Mouse (Mus musculus) heart, embryonic 13.5 days (tissue): Measurements from ENCODE around the gene Slc43a1. TPM values are rescaled to one million over a fixed set of nuclear protein-coding genes. Genes with fewer than 3 reads are reported as not detected.

Experiments used
- ATAC-seq: fragments of 200-750 bp; cut with Nextera tagmentation; 2 replicates; pipeline ENCODE4 v1.8.0; 2017; ENCODE audit warnings: moderate TSS enrichment; ENCODE audit not compliant: insufficient number of reproducible peaks, low FRiP score, low TSS enrichment; ENCODE audit errors: extremely low read depth
- H3K27ac ChIP-seq: fragments of 300-500 bp; sonication (generic); replicated peaks from 2 replicates; pipeline ENCODE4 v1.5.1; 2015; ENCODE audit warnings: moderate library complexity, mild to moderate bottlenecking, inconsistent platforms
- H3K27me3 ChIP-seq: fragments of 300-500 bp; sonication (generic); replicated peaks from 2 replicates; pipeline ENCODE4 v1.6.1; 2015; ENCODE audit warnings: mild to moderate bottlenecking, inconsistent platforms
- H3K36me3 ChIP-seq: fragments of 300-500 bp; sonication (generic); 2 replicates; pipeline ENCODE4 v1.6.1; 2015; ENCODE audit warnings: mild to moderate bottlenecking, inconsistent platforms
- H3K4me1 ChIP-seq: fragments of 300-500 bp; sonication (generic); 2 replicates; pipeline ENCODE4 v1.6.1; 2015; ENCODE audit warnings: inconsistent platforms
- H3K4me2 ChIP-seq: fragments of 300-500 bp; sonication (generic); 2 replicates; pipeline ENCODE4 v1.6.1; 2015; ENCODE audit warnings: inconsistent platforms, mild to moderate bottlenecking, moderate library complexity
- H3K4me3 ChIP-seq: fragments of 300-500 bp; sonication (generic); 2 replicates; pipeline ENCODE4 v1.5.1; 2015; ENCODE audit warnings: moderate library complexity, mild to moderate bottlenecking, inconsistent platforms
- H3K9ac ChIP-seq: fragments of 300-500 bp; sonication (generic); 2 replicates; pipeline ENCODE4 v1.6.1; 2015; ENCODE audit warnings: inconsistent platforms, mild to moderate bottlenecking, moderate library complexity
- H3K9me3 ChIP-seq: fragments of 300-500 bp; sonication (generic); 2 replicates; pipeline ENCODE4 v1.6.1; 2016; ENCODE audit warnings: inconsistent platforms
- WGBS: fragments of 180-500 bp; shearing (Covaris S2); methylation state at CpG from one replicate; pipeline ENCODE4 v1.1.7; 2015; ENCODE audit warnings: mixed read lengths; 5-methylcytosine and 5-hydroxymethylcytosine counted together
- polyA plus RNA-seq: library from polyadenylated mRNA; unstranded; fragments of >200 nt; fragmentation: Nextera tagmentation; extraction: Ambion mirVana; gene quantifications from 2 replicates; pipeline ENCODE4 v1.2.1, GENCODE M21; 2015

Slc43a1 gene
- polyA plus RNA-seq, 1 experiment from 2014 or later, result 16.1 TPM

DNA sequence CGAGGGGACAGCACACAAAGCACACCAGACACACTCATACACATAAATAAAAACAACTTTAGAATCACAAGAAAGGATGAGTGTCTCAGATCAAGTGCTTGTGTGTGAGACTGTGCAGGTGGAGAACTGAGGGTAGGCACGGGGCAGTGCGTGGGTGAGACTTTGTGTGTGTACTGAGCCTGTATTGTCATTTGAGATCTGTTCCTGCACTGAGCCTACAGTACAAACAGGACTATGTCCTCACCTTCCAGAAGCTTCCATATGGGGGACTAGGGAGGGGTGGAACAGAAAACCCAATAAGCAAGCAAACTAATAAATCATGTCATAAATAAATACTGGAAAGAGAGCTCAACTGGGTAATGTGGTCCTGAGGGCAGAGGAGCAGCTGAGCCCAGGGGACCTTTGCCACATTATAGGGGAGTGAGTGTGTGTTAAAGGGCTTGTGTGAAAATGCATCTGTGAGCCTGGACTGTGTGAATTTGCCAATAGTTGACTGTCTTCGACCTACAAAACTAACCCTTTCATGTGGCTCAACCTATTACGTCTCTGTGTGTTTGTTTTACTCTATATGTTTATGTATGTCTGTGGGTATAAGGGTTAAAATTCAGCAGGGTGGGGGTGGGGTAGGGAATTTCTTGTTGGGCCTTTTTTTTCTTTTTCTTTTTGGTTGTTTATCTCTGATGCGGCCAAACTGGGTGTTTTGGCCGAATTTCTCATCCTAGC, 11.9 kb downstream of the Slc43a1 start:
- Histone ChIP-seq H3K9ac (peak overlapping the region; percentile 17), H3K9me3 (no peaks in the 10 kb centered on the region), H3K4me1 (peaks cover 40% of the 10 kb centered on the region), H3K27me3 (no peaks in the 10 kb centered on the region), H3K4me2 (peak overlapping the region; percentile 58), H3K27ac (no peak overlapping the region), H3K36me3 (peaks cover 91% of the 10 kb centered on the region), H3K4me3 (no peak overlapping the region)
- 57% methylated on average over 7 of the region's 7 CpGs for WGBS
- ATAC-seq, result no peak

DNA sequence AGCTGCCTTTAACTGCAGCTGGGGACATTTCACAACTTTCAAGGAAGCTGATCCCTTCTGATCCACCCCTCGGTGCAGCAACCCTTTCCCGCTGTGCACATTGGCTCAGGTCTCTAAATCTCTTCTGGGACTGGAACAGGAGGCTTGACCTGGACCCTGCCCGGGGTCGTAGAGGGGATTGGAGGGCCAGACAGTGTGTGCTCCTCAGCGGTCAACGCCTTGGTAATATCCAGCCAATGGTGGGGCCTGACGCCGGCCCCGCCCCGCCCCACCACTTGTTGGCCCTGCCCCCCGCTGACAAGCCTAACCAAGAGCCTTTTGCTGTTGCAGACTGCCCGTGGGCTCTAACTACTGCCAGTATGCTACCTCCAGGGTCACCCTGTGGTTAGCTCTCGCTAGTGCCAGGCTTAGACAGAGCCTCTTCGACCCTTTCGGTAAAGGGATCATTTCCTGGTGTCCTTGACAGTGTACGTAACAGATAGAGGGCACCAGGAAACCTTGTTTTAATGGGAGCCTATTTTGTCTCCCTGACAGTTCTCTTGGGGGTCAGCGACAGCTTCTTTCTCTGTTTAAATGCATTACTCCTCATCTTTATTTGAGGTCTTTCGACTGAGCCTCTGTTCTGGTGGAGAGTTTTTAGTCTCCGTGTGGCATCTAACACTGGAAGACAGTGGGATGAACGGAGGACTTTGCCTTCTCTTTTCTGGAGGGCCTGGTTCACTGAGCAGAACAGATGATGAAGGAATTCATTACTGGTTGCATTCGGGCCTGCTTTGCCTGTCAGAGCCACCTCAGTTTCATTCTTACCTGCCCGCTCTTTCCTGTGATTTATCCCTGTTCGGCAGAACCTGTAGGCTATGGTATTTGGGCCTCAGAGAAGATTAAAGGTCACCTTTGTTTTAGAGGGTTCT, 12.7 kb downstream of the Slc43a1 start:
- no peak overlapping the region for H3K27ac ChIP-seq
- ATAC-seq, result no peak; the same call in 1 of the 2 replicates

DNA sequence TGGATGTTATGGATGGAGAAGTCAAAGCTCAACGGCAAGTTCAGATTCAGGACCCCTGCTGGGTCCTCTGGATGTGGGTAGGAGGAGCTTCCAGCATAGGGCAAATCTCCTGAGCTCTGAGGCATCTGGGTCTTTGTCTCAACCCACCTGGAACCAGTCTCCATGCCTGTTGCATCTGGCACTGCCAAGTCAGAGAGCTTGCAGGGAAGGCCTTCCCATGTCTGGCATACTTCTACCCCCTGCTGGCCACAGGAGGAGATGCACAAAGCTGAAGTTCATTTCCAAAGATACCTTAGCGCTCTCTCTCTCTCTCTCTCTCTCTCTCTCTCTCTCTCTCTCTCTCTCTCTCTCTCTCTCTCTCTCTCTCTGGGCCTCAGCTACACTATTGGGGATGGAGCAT, 17.1 kb downstream of the Slc43a1 start:
- no peak overlapping the region for H3K4me2 ChIP-seq
- no peaks in the 10 kb centered on the region for H3K9me3 ChIP-seq
- WGBS, result 76% methylated on average over 2 of the region's 2 CpGs
- H3K27ac ChIP-seq, result no peak overlapping the region
- H3K36me3 ChIP-seq, result peaks cover 87% of the 10 kb centered on the region
- H3K4me1 ChIP-seq, result peaks cover 9% of the 10 kb centered on the region
- H3K4me3 ChIP-seq, result no peak overlapping the region
- peak; percentile 40; the same call in 1 of the 2 replicates for ATAC-seq
- H3K9ac ChIP-seq, result no peak overlapping the region
- no peaks in the 10 kb centered on the region for H3K27me3 ChIP-seq

More for the DNA sequence above, 12.7 kb downstream of the Slc43a1 start:
- H3K9ac ChIP-seq, result peak overlapping the region; percentile 17
- H3K4me1 ChIP-seq, result peaks cover 36% of the 10 kb centered on the region
- no peaks in the 10 kb centered on the region for H3K9me3 ChIP-seq
- H3K4me3 ChIP-seq, result no peak overlapping the region
- no peaks in the 10 kb centered on the region for H3K27me3 ChIP-seq
- peaks cover 89% of the 10 kb centered on the region for H3K36me3 ChIP-seq
- peak overlapping the region; percentile 58 for H3K4me2 ChIP-seq
- WGBS, result 30% methylated on average over 23 of the region's 23 CpGs

DNA sequence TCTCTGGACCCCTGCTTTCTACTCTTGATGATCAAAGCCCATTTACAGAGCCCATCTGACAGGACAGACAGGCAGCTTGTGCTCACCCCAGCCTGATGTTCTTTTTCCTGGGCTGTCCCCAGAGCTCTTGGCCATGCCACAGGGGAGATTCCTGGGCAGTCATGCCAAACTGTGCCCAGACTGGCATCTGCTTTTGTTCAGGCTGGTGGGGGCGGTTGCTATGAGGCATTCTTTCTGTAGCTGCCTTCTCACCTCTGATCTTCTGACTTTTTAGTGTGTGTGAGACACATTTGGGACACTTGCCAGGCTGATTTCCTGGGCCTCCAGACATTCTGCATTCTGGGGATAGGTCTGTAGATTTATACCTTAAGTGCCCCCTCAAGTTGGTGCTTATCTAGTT, 19.9 kb downstream of the Slc43a1 start:
- Histone ChIP-seq H3K4me3 (no peak overlapping the region), H3K27me3 (no peaks in the 10 kb centered on the region), H3K9me3 (no peaks in the 10 kb centered on the region), H3K4me2 (no peak overlapping the region), H3K9ac (no peak overlapping the region), H3K36me3 (peaks cover 96% of the 10 kb centered on the region), H3K4me1 (no peaks in the 10 kb centered on the region), H3K27ac (no peak overlapping the region)
- no peak for ATAC-seq
- 90% methylated on average over 1 of the region's 1 CpGs for WGBS

DNA sequence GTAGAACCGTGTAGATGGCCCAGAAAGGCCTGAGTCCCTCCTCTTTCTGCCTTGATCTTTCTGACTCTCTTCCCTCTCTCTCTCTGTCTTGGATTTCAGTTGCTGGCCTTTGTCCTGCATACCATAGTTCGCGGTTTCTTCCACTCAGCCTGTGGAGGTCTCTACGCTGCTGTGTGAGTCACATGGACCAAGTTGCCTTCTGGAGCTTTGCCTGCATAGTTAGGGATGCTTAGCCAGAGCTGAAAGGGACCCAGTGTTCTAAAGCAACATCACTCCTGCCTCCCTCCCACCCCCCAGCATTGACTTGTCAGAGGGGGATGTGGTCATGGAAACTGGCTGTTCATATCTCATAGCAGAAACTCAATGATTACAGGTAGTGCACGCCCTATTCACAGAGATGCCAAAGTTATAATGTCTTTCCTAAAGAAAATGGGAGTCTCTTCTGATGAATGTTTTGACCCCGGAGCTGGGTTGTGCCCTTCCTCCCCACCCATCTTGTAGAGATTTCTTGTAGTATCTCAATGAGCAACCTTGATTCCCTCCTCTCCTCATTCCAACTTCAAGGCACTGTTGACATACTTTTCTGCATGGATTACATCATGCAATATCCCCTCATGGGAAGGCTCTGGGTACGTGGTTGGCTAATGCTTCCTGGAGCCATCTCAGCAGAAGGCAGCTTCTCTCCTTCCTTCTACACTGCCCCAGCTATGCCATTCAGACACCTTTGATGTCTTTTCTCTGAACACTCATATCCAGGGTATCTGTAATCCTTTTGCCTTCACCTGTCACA, 21.5 kb downstream of the Slc43a1 start:
- no peak overlapping the region for H3K27ac ChIP-seq
- H3K9ac ChIP-seq, result no peak overlapping the region
- H3K36me3 ChIP-seq, result peaks cover 83% of the 10 kb centered on the region
- no peaks in the 10 kb centered on the region for H3K4me1 ChIP-seq
- WGBS, result 83% methylated on average over 7 of the region's 7 CpGs
- ATAC-seq, result no peak
- no peaks in the 10 kb centered on the region for H3K9me3 ChIP-seq
- H3K4me3 ChIP-seq, result no peak overlapping the region
- no peak overlapping the region for H3K4me2 ChIP-seq
- H3K27me3 ChIP-seq, result peaks cover 6% of the 10 kb centered on the region

DNA sequence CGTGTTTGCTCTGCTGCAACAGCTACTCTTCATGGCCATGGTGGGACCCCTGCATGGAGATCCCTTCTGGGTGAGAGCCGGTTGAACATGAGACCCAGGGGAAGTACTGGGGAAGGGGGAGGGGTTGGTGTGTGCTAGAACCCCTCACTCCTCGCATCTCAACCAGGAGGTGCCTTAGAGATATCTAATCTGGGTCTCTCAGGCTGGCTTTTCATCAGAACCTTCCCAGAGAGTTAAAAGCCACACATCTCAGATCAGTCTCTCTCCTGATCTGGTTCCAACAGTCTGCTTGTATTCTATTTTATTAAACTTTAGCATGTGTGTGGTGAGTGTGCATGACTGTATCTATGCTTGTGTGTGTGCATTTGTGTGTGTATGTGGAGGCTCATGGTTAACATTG, 22.8 kb downstream of the Slc43a1 start:
- Histone ChIP-seq H3K9me3 (no peaks in the 10 kb centered on the region), H3K4me3 (no peak overlapping the region), H3K27ac (no peak overlapping the region), H3K4me2 (no peak overlapping the region), H3K36me3 (peaks cover 73% of the 10 kb centered on the region), H3K4me1 (peaks cover 10% of the 10 kb centered on the region), H3K9ac (no peak overlapping the region), H3K27me3 (peaks cover 19% of the 10 kb centered on the region)
- ATAC-seq, result no peak
- WGBS, result 63% methylated on average over 3 of the region's 3 CpGs

DNA sequence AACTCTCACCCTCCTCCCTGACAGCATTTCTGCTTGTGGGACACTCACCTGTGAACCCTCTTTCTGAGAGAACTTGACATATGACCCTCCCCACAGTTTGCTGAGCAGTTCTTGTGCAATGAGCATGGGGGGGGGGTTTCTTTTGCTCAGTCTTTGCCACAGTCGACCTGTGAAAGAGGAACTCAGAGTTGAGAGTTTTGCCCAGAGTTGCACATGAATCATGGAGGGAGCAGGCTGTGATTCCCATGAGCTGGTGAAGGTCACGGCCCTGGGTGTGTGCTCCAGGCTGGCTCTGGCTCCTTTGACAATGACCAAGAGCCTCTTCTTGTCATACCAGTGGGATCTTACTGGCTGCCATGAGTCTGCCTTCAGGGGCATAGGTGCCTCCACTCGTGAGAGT, 23.6 kb downstream of the Slc43a1 start:
- no peak for ATAC-seq
- Histone ChIP-seq H3K4me1 (peaks cover 11% of the 10 kb centered on the region), H3K27me3 (peaks cover 27% of the 10 kb centered on the region), H3K9ac (no peak overlapping the region), H3K4me2 (no peak overlapping the region), H3K36me3 (peaks cover 65% of the 10 kb centered on the region), H3K4me3 (no peak overlapping the region), H3K27ac (no peak overlapping the region), H3K9me3 (no peaks in the 10 kb centered on the region)
- 77% methylated on average over 3 of the region's 3 CpGs for WGBS

DNA sequence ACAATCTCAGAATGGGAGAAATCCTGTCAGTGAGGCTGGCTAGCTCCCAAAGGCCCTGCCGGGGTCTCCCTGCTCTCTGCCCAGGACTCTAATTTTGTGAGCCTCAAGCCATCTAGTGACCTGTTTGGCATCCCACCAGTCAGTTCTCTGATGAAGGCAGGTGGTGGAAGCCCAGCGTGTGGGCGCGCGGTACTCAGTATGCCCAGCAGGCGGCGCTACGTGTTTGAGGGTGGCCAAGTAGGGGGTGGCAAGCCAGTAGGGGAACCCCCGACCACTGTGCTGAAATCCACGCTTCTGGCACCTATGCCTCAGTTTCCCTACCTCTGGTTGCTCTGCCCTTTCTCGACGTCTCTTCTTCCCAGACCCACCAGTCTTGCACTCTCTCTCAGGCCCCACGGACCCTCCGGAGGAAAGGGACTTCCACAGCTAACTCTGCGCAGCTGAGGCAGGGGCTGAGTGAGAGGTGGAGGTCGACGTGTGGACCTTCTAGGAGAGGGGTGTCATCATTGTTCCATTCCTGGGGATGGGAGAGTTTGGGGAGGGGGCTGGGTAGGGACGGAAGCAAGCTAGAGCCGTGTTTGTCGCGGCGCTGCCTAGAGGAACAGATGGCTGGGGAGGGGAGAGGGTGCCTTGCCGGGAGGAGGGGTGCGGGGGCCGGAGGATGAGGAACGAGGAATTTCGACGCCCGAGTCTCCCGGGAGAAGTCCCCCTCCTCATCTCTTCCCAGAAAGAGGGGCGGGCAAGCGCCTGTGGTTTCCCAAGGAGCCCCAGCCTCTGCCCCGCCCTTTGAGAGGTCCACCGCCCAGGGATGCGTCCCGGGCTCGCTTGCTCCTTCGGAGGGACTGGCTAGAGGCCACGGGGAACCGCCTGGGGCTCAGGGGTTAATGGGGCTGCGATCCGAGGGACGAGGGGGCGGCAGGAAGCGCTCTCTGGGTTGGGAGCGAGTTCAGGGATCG, 27.2 kb downstream of the Slc43a1 start:
- Histone ChIP-seq H3K9ac (peak overlapping the region; percentile 70), H3K9me3 (no peaks in the 10 kb centered on the region), H3K27me3 (peaks cover 63% of the 10 kb centered on the region), H3K27ac (no peak overlapping the region), H3K4me2 (peak overlapping the region; percentile 73), H3K36me3 (peaks cover 30% of the 10 kb centered on the region), H3K4me1 (peaks cover 11% of the 10 kb centered on the region), H3K4me3 (peak overlapping the region; percentile 45)
- WGBS, result 1% methylated on average over 45 of the region's 47 CpGs
- no peak for ATAC-seq

DNA sequence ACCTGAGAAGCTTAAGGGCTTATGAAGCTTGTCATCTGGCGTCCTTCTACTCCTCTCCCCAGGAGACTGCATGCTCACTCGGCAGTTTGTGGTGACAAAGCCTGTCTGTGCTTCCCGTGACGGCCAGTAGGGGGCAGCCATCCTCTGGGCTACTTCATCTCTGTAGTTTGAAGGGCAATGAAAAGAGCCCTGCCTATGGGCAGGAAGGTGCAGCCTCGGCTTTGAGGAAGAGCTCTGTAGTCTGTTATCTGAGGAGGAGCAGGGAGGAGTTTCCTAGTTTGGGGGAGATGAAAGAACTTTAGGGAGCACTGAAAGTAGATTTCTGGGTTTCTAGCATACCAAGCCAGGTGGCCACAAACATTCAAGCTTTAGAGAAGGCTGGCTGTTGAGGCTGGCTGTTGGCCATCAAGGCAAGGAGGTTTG, 29.9 kb downstream of the Slc43a1 start:
- Histone ChIP-seq H3K4me3 (no peak overlapping the region), H3K9me3 (no peaks in the 10 kb centered on the region), H3K36me3 (peaks cover 4% of the 10 kb centered on the region; the same call in 1 of the 2 replicates), H3K27ac (no peak overlapping the region), H3K4me1 (peaks cover 26% of the 10 kb centered on the region), H3K27me3 (peaks cover 90% of the 10 kb centered on the region), H3K9ac (no peak overlapping the region), H3K4me2 (no peak overlapping the region)
- 6% methylated on average over 5 of the region's 5 CpGs for WGBS
- ATAC-seq, result no peak

DNA sequence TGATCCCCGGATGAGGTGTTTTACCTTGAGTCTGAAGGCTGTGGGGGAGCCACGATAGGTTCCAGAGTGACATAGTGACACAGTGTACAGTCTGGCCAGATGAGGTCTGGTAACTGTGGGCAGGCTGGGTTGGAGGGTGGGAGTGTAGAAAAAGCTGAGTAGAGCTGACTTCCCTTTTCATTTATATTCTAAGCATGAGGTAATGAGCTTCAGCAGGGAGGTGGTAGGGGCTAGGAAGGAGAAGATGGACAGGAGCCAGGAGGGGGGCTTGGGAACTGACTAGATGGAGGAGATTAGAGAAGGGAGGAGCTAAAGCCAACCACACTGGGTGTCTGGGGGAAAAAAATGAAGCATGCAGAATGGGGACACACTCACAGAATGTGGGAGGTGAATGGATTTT, 30.3 kb downstream of the Slc43a1 start:
- Histone ChIP-seq H3K27ac (no peak overlapping the region), H3K4me3 (no peak overlapping the region), H3K9me3 (no peaks in the 10 kb centered on the region), H3K4me2 (no peak overlapping the region), H3K27me3 (peaks cover 94% of the 10 kb centered on the region), H3K9ac (no peak overlapping the region), H3K4me1 (peaks cover 26% of the 10 kb centered on the region), H3K36me3 (no peaks in the 10 kb centered on the region)
- 60% methylated on average over 2 of the region's 2 CpGs for WGBS
- ATAC-seq, result no peak
